9 mouse cellular contexts compared by ENCODE assay signal in genomic region chr1:44229044-44229443, GRCm38 (mm10). TPM values are rescaled to one million over a fixed set of nuclear protein-coding genes. Genes with fewer than 3 reads are reported as not detected.
DNase-seq lines count a peak whose midpoint lies in the region; ATAC-seq and TF ChIP-seq lines count a peak whose summit lies in the region.
"Had no signal": no experiment of that assay in that cellular context is flagged by ENCODE, and none has a peak within 500 bp of the region (broad histone marks: within the 10 kb centered on the region; RNA-seq: fewer than 3 reads in every experiment).

No protein-coding gene starts in this region.

- no peaks in the 10 kb centered on the region for H3K36me3 ChIP-seq in heart, adult 2 months (ENCODE audit: control insufficient read depth, insufficient read depth, low read length)
- no peaks in the 10 kb centered on the region for H3K36me3 ChIP-seq in heart, embryonic 10.5 days
- no peaks in the 10 kb centered on the region for H3K36me3 ChIP-seq in forebrain, embryonic 12.5 days (replicated peaks)
- H3K36me3 ChIP-seq in limb, embryonic 14.5 days (ENCODE audit: control insufficient read depth, insufficient read depth, low read length): no peaks in the 10 kb centered on the region

- H3K27ac ChIP-seq in heart, adult 2 months: no peak overlapping the region
- H3K27ac ChIP-seq in heart, embryonic 10.5 days: no peak overlapping the region
- no peak overlapping the region for H3K27ac ChIP-seq in forebrain, embryonic 12.5 days
- no peak overlapping the region for H3K27ac ChIP-seq in limb, embryonic 14.5 days (replicated peaks; ENCODE audit: low read depth, low read length)

- 51% methylated on average over 2 of the region's 2 CpGs for WGBS in heart, adult 2 months
- WGBS in heart, embryonic 10.5 days: 52% methylated on average over 2 of the region's 2 CpGs
- 65% methylated on average over 2 of the region's 2 CpGs for WGBS in forebrain, embryonic 12.5 days
- WGBS in limb, embryonic 14.5 days: 51% methylated on average over 2 of the region's 2 CpGs

- H3K4me3 ChIP-seq in heart, adult 2 months: no peak overlapping the region
- no peak overlapping the region for H3K4me3 ChIP-seq in heart, embryonic 10.5 days
- no peak overlapping the region for H3K4me3 ChIP-seq in forebrain, embryonic 12.5 days (replicated peaks)
- no peak overlapping the region for H3K4me3 ChIP-seq in limb, embryonic 14.5 days (replicated peaks; ENCODE audit: low read length)
- H3K4me3 ChIP-seq: myocyte had no signal

- DNase-seq in heart, adult 2 months: no peak
- no peak for DNase-seq in heart, embryonic 10.5 days (ENCODE audit: low spot score)
- DNase-seq in Muller cell, postnatal 12 days (ENCODE audit: inconsistent ontology term): peak; percentile 22
- peak; percentile 18 for DNase-seq in hindlimb bud, embryonic 11.5 days (ENCODE audit: extremely low spot score, low read depth, low spot score)
- peak; percentile 89 for DNase-seq in limb, embryonic 14.5 days (ENCODE audit: low spot score)
- DNase-seq in right cerebral cortex, postnatal 25 days: peak; percentile 15
- no peak for DNase-seq in urinary bladder, adult 2 months (ENCODE audit: low spot score)

- no peaks in the 10 kb centered on the region for H3K27me3 ChIP-seq in heart, adult 2 months (ENCODE audit: control insufficient read depth, insufficient read depth, low read length)
- no peaks in the 10 kb centered on the region for H3K27me3 ChIP-seq in heart, embryonic 10.5 days (ENCODE audit: insufficient read depth, poor library complexity, severe bottlenecking)
- H3K27me3 ChIP-seq in forebrain, embryonic 12.5 days: no peaks in the 10 kb centered on the region
- no peaks in the 10 kb centered on the region for H3K27me3 ChIP-seq in limb, embryonic 14.5 days (ENCODE audit: control insufficient read depth, insufficient read depth, low read length)

- H3K9me3 ChIP-seq in heart, embryonic 10.5 days: no peaks in the 10 kb centered on the region
- H3K9me3 ChIP-seq in forebrain, embryonic 12.5 days: no peaks in the 10 kb centered on the region
- no peaks in the 10 kb centered on the region for H3K9me3 ChIP-seq in limb, embryonic 14.5 days (ENCODE audit: control insufficient read depth, low read length)

- no peaks in the 10 kb centered on the region for H3K4me1 ChIP-seq in heart, adult 2 months (ENCODE audit: control insufficient read depth, insufficient read depth, low read length)
- no peaks in the 10 kb centered on the region for H3K4me1 ChIP-seq in heart, embryonic 10.5 days
- no peaks in the 10 kb centered on the region for H3K4me1 ChIP-seq in forebrain, embryonic 12.5 days
- no peaks in the 10 kb centered on the region for H3K4me1 ChIP-seq in limb, embryonic 14.5 days (ENCODE audit: control insufficient read depth, insufficient read depth, low read length)

- peak; percentile 80 for TF ChIP-seq CTCF in heart, adult 2 months (IDR thresholded peaks at IDR 0.05)

- TF ChIP-seq POLR2A in heart, adult 2 months (IDR thresholded peaks at IDR 0.05; ENCODE audit: insufficient read depth, low read depth, low read length): no peak
- no peak for TF ChIP-seq POLR2A in limb, embryonic 14.5 days (IDR thresholded peaks at IDR 0.05; ENCODE audit: borderline replicate concordance, extremely low read depth, insufficient read depth, insufficient read length)

- no peaks in the 10 kb centered on the region for H3K79me2 ChIP-seq in heart, adult 2 months (replicated peaks; ENCODE audit: control insufficient read depth, insufficient read depth, low read length)

- no peak overlapping the region for H3K9ac ChIP-seq in heart, adult 2 months (ENCODE audit: low read depth, low read length)
- H3K9ac ChIP-seq in forebrain, embryonic 12.5 days: no peak overlapping the region
- no peak overlapping the region for H3K9ac ChIP-seq in limb, embryonic 14.5 days (ENCODE audit: low read depth, low read length, severe bottlenecking)

- no peak for TF ChIP-seq EP300 in heart, adult 2 months (IDR thresholded peaks at IDR 0.05; ENCODE audit: insufficient read depth, low read depth, low read length)

- ATAC-seq in forebrain, embryonic 12.5 days (ENCODE audit: low FRiP score): peak; percentile 77; the same call in 1 of the 2 replicates
- ATAC-seq in limb, embryonic 14.5 days (ENCODE audit: low FRiP score, low read depth): 0 out of 2 replicates have a peak, but pooled peaks have one; percentile 63

- intact Hi-C loops in heart, adult 2 months (cut with DNase I): loop anchor here (1.0 to 10.0 kb wide), 3 partner anchors 512 to 1538 kb away; partner anchors contain the start of gene Col3a1

- no peak overlapping the region for H3K4me2 ChIP-seq in forebrain, embryonic 12.5 days
- no peak overlapping the region for H3K4me2 ChIP-seq in limb, embryonic 14.5 days (replicated peaks; ENCODE audit: low read depth, low read length, severe bottlenecking)

RNA-seq across cellular contexts. Expression of gene Mettl21e, which starts 10.3 kb away (rescaled TPM):
- under 1 TPM in 1 of 2 experiments, not detected in 1; 0.11 TPM for total RNA-seq in heart, adult 2 months (2021)
- polyA plus RNA-seq in heart, adult 2 months (2012; rRNA removed): 0.06 TPM in 1 of 2 replicates, not detected in the other
- polyA plus RNA-seq in heart, embryonic 10.5 days (2016; fragmentation: Nextera tagmentation; extraction: Ambion mirVana): not detected in 2 replicates
- polyA plus RNA-seq in forebrain, embryonic 12.5 days (2016; fragmentation: Nextera tagmentation; extraction: Ambion mirVana): not detected in 2 replicates
- 0.03 and 0.04 TPM in 2 replicates for polyA plus RNA-seq in limb, embryonic 14.5 days (2012; rRNA removed)
- polyA plus RNA-seq in limb, embryonic 14.5 days (2014; fragmentation: Nextera tagmentation; extraction: Ambion mirVana): 0.08 TPM in 1 of 2 replicates, not detected in the other
- 0.03 TPM in 1 of 2 replicates, not detected in the other for polyA plus RNA-seq in urinary bladder, adult 2 months (2012; rRNA removed)
- polyA plus RNA-seq: myocyte had no signal

Comparison
In these comparisons a context has a peak if more than half of its experiments do, and no peak if none do; other contexts are left out.
1. DNase-seq: peak in Muller cell, postnatal 12 days (single experiment), hindlimb bud, embryonic 11.5 days (single experiment), limb, embryonic 14.5 days (single experiment) and right cerebral cortex, postnatal 25 days (single experiment); none in heart, adult 2 months (0 of 2), heart, embryonic 10.5 days (single experiment) and urinary bladder, adult 2 months (single experiment).